Mouse (Mus musculus) limb, embryonic 13.5 days (tissue): Measurements from ENCODE around the gene Dot1l. TPM values are rescaled to one million over a fixed set of nuclear protein-coding genes. Genes with fewer than 3 reads are reported as not detected.
A peak's percentile ranks its signal among the peaks of the same experiment; 100 is the strongest.

Experiments
- ATAC-seq: fragments of 200-750 bp; cut with Nextera tagmentation; 2 replicates; pipeline ENCODE4 v1.8.0; 2017; ENCODE audit warnings: low read depth, moderate number of reproducible peaks, moderate TSS enrichment; ENCODE audit not compliant: low FRiP score
- H3K27ac ChIP-seq: fragments of 300-500 bp; sonication (generic); 2 replicates; pipeline ENCODE4 v1.5.1; 2015; ENCODE audit warnings: inconsistent platforms, mild to moderate bottlenecking, moderate library complexity
- H3K27me3 ChIP-seq: fragments of 300-500 bp; sonication (generic); 2 replicates; pipeline ENCODE4 v1.6.1; 2015; ENCODE audit warnings: mild to moderate bottlenecking, inconsistent platforms
- H3K36me3 ChIP-seq: fragments of 300-500 bp; sonication (generic); 2 replicates; pipeline ENCODE4 v1.6.1; 2015; ENCODE audit warnings: inconsistent platforms, mild to moderate bottlenecking, moderate library complexity
- H3K4me1 ChIP-seq: fragments of 300-500 bp; sonication (generic); 2 replicates; pipeline ENCODE4 v1.6.1; 2015; ENCODE audit warnings: inconsistent platforms
- H3K4me2 ChIP-seq: fragments of 300-500 bp; sonication (generic); replicated peaks from 2 replicates; pipeline ENCODE4 v1.6.1; 2015; ENCODE audit warnings: inconsistent platforms, mild to moderate bottlenecking, moderate library complexity
- H3K4me3 ChIP-seq: fragments of 300-500 bp; sonication (generic); 2 replicates; pipeline ENCODE4 v1.5.1; 2015; ENCODE audit warnings: moderate library complexity, mild to moderate bottlenecking, inconsistent platforms
- H3K9ac ChIP-seq: fragments of 300-500 bp; sonication (generic); 2 replicates; pipeline ENCODE4 v1.6.1; 2015; ENCODE audit warnings: mild to moderate bottlenecking, inconsistent platforms
- H3K9me3 ChIP-seq: fragments of 300-500 bp; sonication (generic); 2 replicates; pipeline ENCODE4 v1.6.1; 2016; ENCODE audit warnings: inconsistent platforms
- WGBS: fragments of 180-500 bp; shearing (Covaris S2); methylation state at CpG from one replicate; pipeline ENCODE4 v1.1.7; 2015; 5-methylcytosine and 5-hydroxymethylcytosine counted together
- polyA plus RNA-seq: library from polyadenylated mRNA; unstranded; fragments of >200 nt; fragmentation: Nextera tagmentation; extraction: Ambion mirVana; gene quantifications from 2 replicates; pipeline ENCODE4 v1.2.1, GENCODE M21; 2015

Gene Dot1l
- polyA plus RNA-seq, 1 experiment from 2014 or later: 19.2 TPM

GRCm38 (mm10) chr10:80796307-80796848 is 41.4 kb downstream of the Dot1l start:
- no peak for ATAC-seq
- Histone ChIP-seq H3K27ac (no peak overlapping the region; the same call in 1 of the 2 replicates), H3K9ac (peak overlapping the region; percentile 99), H3K27me3 (no peaks in the 10 kb centered on the region), H3K4me1 (peaks cover 27% of the 10 kb centered on the region), H3K4me3 (peak overlapping the region; percentile 89), H3K4me2 (peak overlapping the region; percentile 92), H3K36me3 (peaks cover 68% of the 10 kb centered on the region), H3K9me3 (no peaks in the 10 kb centered on the region)
- WGBS: 93% methylated on average over 9 of the region's 9 CpGs

- H3K4me2 ChIP-seq: peak overlapping the region; percentile 92
- no peaks in the 10 kb centered on the region for H3K27me3 ChIP-seq
- H3K27ac ChIP-seq: peak overlapping the region; percentile 98
- H3K4me3 ChIP-seq: peak overlapping the region; percentile 89
- 2% methylated on average over 59 of the region's 59 CpGs for WGBS
- peak overlapping the region; percentile 99 for H3K9ac ChIP-seq
- H3K36me3 ChIP-seq: peaks cover 68% of the 10 kb centered on the region
- peaks cover 27% of the 10 kb centered on the region for H3K4me1 ChIP-seq
- peak; percentile 57 for ATAC-seq
- no peaks in the 10 kb centered on the region for H3K9me3 ChIP-seq
Observed at GRCm38 (mm10) chr10:80797186-80798149, 42.5 kb downstream of the Dot1l start.

GRCm38 (mm10) chr10:80798150-80799006 is 43.4 kb downstream of the Dot1l start, which contains the start of the genes Sf3a2 and Plekhj1:
Gene Sf3a2 (plus strand): TSS chr10:80798198.
Gene Plekhj1 (minus strand): TSS chr10:80798626.
- no peaks in the 10 kb centered on the region for H3K9me3 ChIP-seq
- peaks cover 68% of the 10 kb centered on the region for H3K36me3 ChIP-seq
- H3K4me3 ChIP-seq: peak within 1 kb of the TSS; percentile 89
- peaks cover 27% of the 10 kb centered on the region for H3K4me1 ChIP-seq
- no peaks in the 10 kb centered on the region for H3K27me3 ChIP-seq
- peak within 1 kb of the TSS; percentile 98 for H3K27ac ChIP-seq
- WGBS: under 1% methylated on average over 104 of the region's 104 CpGs
- peak within 1 kb of the TSS; percentile 92 for H3K4me2 ChIP-seq
- H3K9ac ChIP-seq: peak within 1 kb of the TSS; percentile 99
- ATAC-seq: peak; percentile 92

- peaks cover 27% of the 10 kb centered on the region for H3K4me1 ChIP-seq
- H3K9me3 ChIP-seq: no peaks in the 10 kb centered on the region
- H3K27ac ChIP-seq: peak overlapping the region; percentile 98
- peak overlapping the region; percentile 99 for H3K9ac ChIP-seq
- peak overlapping the region; percentile 89 for H3K4me3 ChIP-seq
- H3K4me2 ChIP-seq: peak overlapping the region; percentile 92
- H3K27me3 ChIP-seq: no peaks in the 10 kb centered on the region
- no peak for ATAC-seq
- H3K36me3 ChIP-seq: peaks cover 68% of the 10 kb centered on the region
- WGBS: 3% methylated on average over 18 of the region's 18 CpGs
Observed at GRCm38 (mm10) chr10:80799070-80799566, 44.1 kb downstream of the Dot1l start.

- H3K4me3 ChIP-seq: no peak overlapping the region
- ATAC-seq: no peak
- peaks cover 55% of the 10 kb centered on the region for H3K36me3 ChIP-seq
- 90% methylated on average over 10 of the region's 10 CpGs for WGBS
- H3K9ac ChIP-seq: peak overlapping the region; percentile 13; the same call in 1 of the 2 replicates
- no peak overlapping the region for H3K27ac ChIP-seq
- no peak overlapping the region for H3K4me2 ChIP-seq
- no peaks in the 10 kb centered on the region for H3K9me3 ChIP-seq
- H3K4me1 ChIP-seq: peaks cover 25% of the 10 kb centered on the region
- peaks cover 13% of the 10 kb centered on the region; the same call in 1 of the 2 replicates for H3K27me3 ChIP-seq
Observed at GRCm38 (mm10) chr10:80802204-80802912, 47.4 kb downstream of the Dot1l start.

- Histone ChIP-seq H3K4me1 (peaks cover 29% of the 10 kb centered on the region), H3K4me2 (no peak overlapping the region), H3K9ac (no peak overlapping the region), H3K9me3 (no peaks in the 10 kb centered on the region), H3K27ac (no peak overlapping the region), H3K4me3 (no peak overlapping the region), H3K27me3 (peaks cover 17% of the 10 kb centered on the region), H3K36me3 (peaks cover 55% of the 10 kb centered on the region)
- no peak for ATAC-seq
- 83% methylated on average over 3 of the region's 3 CpGs for WGBS
Observed at GRCm38 (mm10) chr10:80802996-80803395, 48.0 kb downstream of the Dot1l start.

GRCm38 (mm10) chr10:80804340-80804739 is 49.3 kb downstream of the Dot1l start:
- Histone ChIP-seq H3K4me2 (no peak overlapping the region), H3K27ac (no peak overlapping the region), H3K36me3 (peaks cover 55% of the 10 kb centered on the region), H3K27me3 (peaks cover 30% of the 10 kb centered on the region), H3K4me3 (no peak overlapping the region), H3K4me1 (peaks cover 42% of the 10 kb centered on the region), H3K9ac (no peak overlapping the region), H3K9me3 (no peaks in the 10 kb centered on the region)
- no peak for ATAC-seq
- 97% methylated on average over 2 of the region's 2 CpGs for WGBS

- Histone ChIP-seq H3K4me3 (no peak within 1 kb of the TSS; the same call in 1 of the 2 replicates), H3K27ac (no peak within 1 kb of the TSS)
Observed at GRCm38 (mm10) chr10:80804916-80805315, 49.9 kb downstream of the Dot1l start, which contains the start of gene Amh. Gene Amh (plus strand): TSS chr10:80805243.

GRCm38 (mm10) chr10:80805322-80805721 is 50.3 kb downstream of the Dot1l start:
- Histone ChIP-seq H3K4me2 (no peak overlapping the region), H3K4me1 (peaks cover 37% of the 10 kb centered on the region), H3K4me3 (no peak overlapping the region), H3K27me3 (peaks cover 40% of the 10 kb centered on the region), H3K27ac (no peak overlapping the region), H3K9ac (no peak overlapping the region; the same call in 1 of the 2 replicates), H3K36me3 (peaks cover 50% of the 10 kb centered on the region), H3K9me3 (no peaks in the 10 kb centered on the region)
- ATAC-seq: no peak
- 76% methylated on average over 5 of the region's 5 CpGs for WGBS

More at GRCm38 (mm10) chr10:80804916-80805315, 49.9 kb downstream of the Dot1l start, which contains the start of gene Amh:
- Histone ChIP-seq H3K27me3 (peaks cover 36% of the 10 kb centered on the region), H3K4me2 (peak within 1 kb of the TSS; percentile 97; the same call in 1 of the 2 replicates), H3K36me3 (peaks cover 54% of the 10 kb centered on the region), H3K9ac (peak within 1 kb of the TSS; percentile 78; the same call in 1 of the 2 replicates), H3K4me1 (peaks cover 37% of the 10 kb centered on the region), H3K9me3 (no peaks in the 10 kb centered on the region)
- 64% methylated on average over 6 of the region's 6 CpGs for WGBS
- no peak for ATAC-seq

- Histone ChIP-seq H3K27me3 (peaks cover 46% of the 10 kb centered on the region), H3K4me2 (peak overlapping the region; percentile 97; the same call in 1 of the 2 replicates)
Observed at GRCm38 (mm10) chr10:80805925-80806324, 50.9 kb downstream of the Dot1l start.

More at GRCm38 (mm10) chr10:80805925-80806324, 50.9 kb downstream of the Dot1l start:
- ATAC-seq: 0 out of 2 replicates have a peak, but pooled peaks have one; percentile 17
- Histone ChIP-seq H3K27ac (no peak overlapping the region), H3K4me1 (peaks cover 38% of the 10 kb centered on the region), H3K9me3 (no peaks in the 10 kb centered on the region), H3K36me3 (peaks cover 45% of the 10 kb centered on the region), H3K4me3 (peak overlapping the region; percentile 54; the same call in 1 of the 2 replicates), H3K9ac (peak overlapping the region; percentile 78; the same call in 1 of the 2 replicates)
- WGBS: 19% methylated on average over 3 of the region's 3 CpGs
